Mouse (Mus musculus) CH12.LX (cell line): ENCODE measurements around the gene Prdx1. TPM values are rescaled to one million over a fixed set of nuclear protein-coding genes. Genes with fewer than 3 reads are reported as not detected.

Experiments
- DNase-seq: peaks from one replicate; pipeline ENCODE4 v3.0.0-alpha.2; 2013; ENCODE audit errors: extremely low read depth
- H3K27ac ChIP-seq: 2 replicates; pipeline ENCODE4 v1.5.1; 2012; ENCODE audit warnings: low read depth, mild to moderate bottlenecking, control low read depth, moderate library complexity; ENCODE audit not compliant: insufficient read depth
- H3K27me3 ChIP-seq: replicated peaks from 2 replicates; pipeline ENCODE3; 2012; ENCODE audit warnings: inconsistent platforms
- H3K36me3 ChIP-seq, 2 experiments: replicated peaks in 1 of 2; 2 replicates each; pipeline versions ENCODE3 to v1.6.1; 2012; ENCODE audit warnings: inconsistent platforms in 1 of 2, low read length in 1 of 2, mild to moderate bottlenecking in 1 of 2, mixed read lengths in 1 of 2, moderate library complexity in 1 of 2; ENCODE audit not compliant: control insufficient read depth in 1 of 2, insufficient read depth in 1 of 2
- H3K4me1 ChIP-seq, 2 experiments: 2 replicates each; pipeline ENCODE4 v1.6.1; 2012; ENCODE audit warnings: inconsistent platforms in 1 of 2, moderate library complexity in 1 of 2; ENCODE audit not compliant: insufficient read depth in 2 of 2, control insufficient read depth in 1 of 2
- H3K4me2 ChIP-seq: 2 replicates; pipeline ENCODE4 v1.6.1; 2012; ENCODE audit warnings: low read depth, mild to moderate bottlenecking, control low read depth; ENCODE audit not compliant: poor library complexity, insufficient read depth, severe bottlenecking
- H3K4me3 ChIP-seq, 3 experiments: fragments of 150-350 bp in 1 of 3; sonication (generic) in 1 of 3; replicated peaks in 1 of 3; 2 replicates each; pipeline versions ENCODE3 to v1.5.1; 2011 to 2012; ENCODE audit warnings: low read depth in 2 of 3, low read length in 2 of 3, mild to moderate bottlenecking in 2 of 3, moderate library complexity in 2 of 3, control low read depth in 1 of 3, improper control_type of control experiment in 1 of 3, inconsistent platforms in 1 of 3, mixed read lengths in 1 of 3; ENCODE audit not compliant: poor library complexity in 1 of 3
- H3K79me2 ChIP-seq: replicated peaks from 2 replicates; pipeline ENCODE4 v1.6.1; 2012; ENCODE audit warnings: mild to moderate bottlenecking, moderate library complexity; ENCODE audit not compliant: control insufficient read depth, poor library complexity, insufficient read depth, severe bottlenecking; ENCODE audit errors: extremely low read depth
- H3K9ac ChIP-seq: 2 replicates; pipeline ENCODE4 v1.6.1; 2012; ENCODE audit warnings: low read depth, mild to moderate bottlenecking, control low read depth, moderate library complexity; ENCODE audit not compliant: insufficient read depth
- H3K9me3 ChIP-seq: replicated peaks from 2 replicates; pipeline ENCODE3; 2012; ENCODE audit warnings: low read length, inconsistent platforms, mixed read lengths
- CTCF ChIP-seq, 2 experiments: IDR thresholded peaks in 1 of 2; conservative IDR thresholded peaks in 1 of 2; 2 replicates each; pipeline ENCODE4 v1.5.1; 2011 to 2012; ENCODE audit warnings: low read depth in 2 of 2, low read length in 2 of 2, improper control_type of control experiment in 1 of 2, inconsistent platforms in 1 of 2, mild to moderate bottlenecking in 1 of 2, moderate library complexity in 1 of 2
- ELF1 ChIP-seq: IDR thresholded peaks from 2 replicates; pipeline ENCODE4 v1.6.1; 2014; ENCODE audit warnings: low read depth, mild to moderate bottlenecking, inconsistent platforms, low read length, improper control_type of control experiment
- ETS1 ChIP-seq: conservative IDR thresholded peaks from 2 replicates; pipeline ENCODE4 v1.6.1; 2012; ENCODE audit warnings: low read depth, mild to moderate bottlenecking, inconsistent platforms, low read length, improper control_type of control experiment, moderate library complexity
- GABPA ChIP-seq: IDR thresholded peaks from 2 replicates; pipeline ENCODE4 v1.6.1; 2012; ENCODE audit warnings: low read depth, low read length, improper control_type of control experiment, inconsistent platforms; ENCODE audit not compliant: insufficient replicate concordance
- HCFC1 ChIP-seq: IDR thresholded peaks from 2 replicates; pipeline ENCODE4 v1.6.1; 2012; ENCODE audit warnings: low read depth, mild to moderate bottlenecking, inconsistent platforms, low read length, improper control_type of control experiment
- IRF4 ChIP-seq: IDR thresholded peaks from 2 replicates; pipeline ENCODE4 v1.6.1; 2014; ENCODE audit warnings: low read depth, mild to moderate bottlenecking, inconsistent platforms, low read length, improper control_type of control experiment
- JUND ChIP-seq: conservative IDR thresholded peaks from 2 replicates; pipeline ENCODE4 v1.6.1; 2011; ENCODE audit warnings: low read depth, low read length, improper control_type of control experiment
- KAT2A ChIP-seq: IDR thresholded peaks from 2 replicates; pipeline ENCODE4 v1.6.1; 2012; ENCODE audit warnings: low read length, improper control_type of control experiment, inconsistent platforms; ENCODE audit not compliant: insufficient replicate concordance
- MAZ ChIP-seq: IDR thresholded peaks from 2 replicates; pipeline ENCODE4 v1.6.1; 2012; ENCODE audit warnings: low read depth, mild to moderate bottlenecking, inconsistent platforms, low read length, improper control_type of control experiment, moderate library complexity
- NELFE ChIP-seq: IDR thresholded peaks from 2 replicates; pipeline ENCODE4 v1.6.1; 2011; ENCODE audit warnings: low read depth, low read length, improper control_type of control experiment
- NRF1 ChIP-seq: IDR thresholded peaks from 2 replicates; pipeline ENCODE4 v1.6.1; 2014; ENCODE audit warnings: low read depth, mild to moderate bottlenecking, inconsistent platforms, low read length, improper control_type of control experiment, moderate library complexity
- POLR2A ChIP-seq: IDR thresholded peaks from 2 replicates; pipeline ENCODE4 v1.6.1; 2011; ENCODE audit warnings: low read depth, mild to moderate bottlenecking, improper control_type of control experiment, low read length
- RAD21 ChIP-seq: IDR thresholded peaks from 2 replicates; pipeline ENCODE4 v1.6.1; 2011; ENCODE audit warnings: low read depth, mild to moderate bottlenecking, low read length, improper control_type of control experiment, moderate library complexity
- RCOR1 ChIP-seq: conservative IDR thresholded peaks from 2 replicates; pipeline ENCODE4 v1.6.1; 2012; ENCODE audit warnings: low read depth, mild to moderate bottlenecking, inconsistent platforms, low read length, improper control_type of control experiment
- SIN3A ChIP-seq: IDR thresholded peaks from 2 replicates; pipeline ENCODE4 v1.6.1; 2012; ENCODE audit warnings: low read length, improper control_type of control experiment, inconsistent platforms
- SMC3 ChIP-seq: IDR thresholded peaks from 2 replicates; pipeline ENCODE4 v1.6.1; 2011; ENCODE audit warnings: low read depth, low read length, improper control_type of control experiment
- TBP ChIP-seq: conservative IDR thresholded peaks from 2 replicates; pipeline ENCODE4 v1.6.1; 2011; ENCODE audit warnings: low read depth, low read length, improper control_type of control experiment
- TCF12 ChIP-seq: IDR thresholded peaks from 2 replicates; pipeline ENCODE4 v1.6.1; 2014; ENCODE audit warnings: low read depth, mild to moderate bottlenecking, inconsistent platforms, low read length, improper control_type of control experiment
- USF2 ChIP-seq: conservative IDR thresholded peaks from 2 replicates; pipeline ENCODE4 v1.6.1; 2011; ENCODE audit warnings: low read depth, low read length, improper control_type of control experiment
- ZC3H11A ChIP-seq: IDR thresholded peaks from 2 replicates; pipeline ENCODE4 v1.6.1; 2012; ENCODE audit warnings: low read depth, mild to moderate bottlenecking, inconsistent platforms, low read length, improper control_type of control experiment
- ZKSCAN1 ChIP-seq: IDR thresholded peaks from 2 replicates; pipeline ENCODE4 v1.6.1; 2012; ENCODE audit warnings: low read depth, inconsistent platforms, low read length, improper control_type of control experiment, borderline replicate concordance
- ZMIZ1 ChIP-seq: IDR thresholded peaks from 2 replicates; pipeline ENCODE4 v1.6.1; 2012; ENCODE audit warnings: low read depth, mild to moderate bottlenecking, inconsistent platforms, low read length, improper control_type of control experiment
- dilution Hi-C: fragments of 300-500 bp; cut with MboI; formaldehyde crosslinking; loops from 2 replicates; pipeline ENCODE4 v1.14.3; 2020; ENCODE audit warnings: low sequenced_read_pairs; ENCODE audit not compliant: extremely low pct_unique_long_range_greater_than_20kb, extremely low pct_ligation_motif_present
- in situ Hi-C: fragments of 300-500 bp; cut with MboI; formaldehyde crosslinking; loops from 3 replicates; pipeline ENCODE4 v1.14.3; 2019; ENCODE audit warnings: low sequenced_read_pairs, low pct_ligation_motif_present, low pct_unique_long_range_greater_than_20kb, mixed read lengths
- polyA plus RNA-seq: library from polyadenylated mRNA; unstranded; fragments of >175 nt; gene quantifications from 2 replicates; pipeline ENCODE4 v1.2.1, GENCODE M21; 2012; ENCODE audit warnings: low read depth; ENCODE audit not compliant: insufficient read length
- total RNA-seq, 2 experiments: library from RNA; depleted of rRNA; stranded (reverse); fragments of 300-350 nt in 1 of 2; fragments of >200 nt in 1 of 2; gene quantifications; 2 replicates each; pipeline ENCODE4 v1.2.3; 2012 to 2014

Gene Prdx1
- total and polyA plus RNA-seq, 3 experiments = 269 to 1,274 (median 934) TPM

DNA sequence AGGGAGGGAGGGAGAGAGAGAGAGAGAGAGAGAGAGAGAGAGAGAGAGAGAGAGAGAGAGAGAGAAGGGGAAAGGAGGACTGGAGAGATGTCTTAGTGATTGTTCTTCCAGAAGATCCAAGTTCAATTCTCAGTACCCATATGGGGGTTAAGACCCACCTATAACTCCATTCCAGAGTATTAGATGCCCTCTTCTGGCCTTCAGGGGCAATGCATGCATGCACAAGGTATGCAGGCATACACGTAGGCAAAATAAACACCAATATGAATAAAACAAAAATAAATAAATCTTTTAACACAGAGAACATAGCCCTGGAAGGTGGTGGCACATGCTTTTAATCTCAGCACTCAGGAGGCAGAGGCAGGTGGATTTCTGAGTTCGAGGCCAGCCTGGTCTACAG, 16.1 kb upstream of the Prdx1 start:
- Histone ChIP-seq H3K36me3 (no peaks in the 10 kb centered on the region), H3K27me3 (no peaks in the 10 kb centered on the region), H3K27ac (no peak overlapping the region), H3K9ac (no peak overlapping the region), H3K79me2 (no peaks in the 10 kb centered on the region), H3K9me3 (no peaks in the 10 kb centered on the region), H3K4me1 (peaks cover 9 to 24% of the 10 kb centered on the region in 2 experiments), H3K4me3 (no peak overlapping the region), H3K4me2 (no peak overlapping the region)
- DNase-seq = no peak
- in situ Hi-C loops = no loop called here
- TF ChIP-seq NELFE (no peak), MAZ (no peak), RAD21 (peak; percentile 54), ETS1 (no peak), CTCF (conservative IDR thresholded peaks at IDR 0.05 in 1 of 2, IDR thresholded peaks at IDR 0.05 in 1 of 2; ENCODE audit: low read depth in 2 of 2, low read length in 2 of 2) (peak; percentile 51 to 63; a peak in 3 of 4 replicates), ZKSCAN1 (no peak), SMC3 (peak; percentile 43; the same call in 1 of the 2 replicates)
- dilution Hi-C loops = no loop called here

DNA sequence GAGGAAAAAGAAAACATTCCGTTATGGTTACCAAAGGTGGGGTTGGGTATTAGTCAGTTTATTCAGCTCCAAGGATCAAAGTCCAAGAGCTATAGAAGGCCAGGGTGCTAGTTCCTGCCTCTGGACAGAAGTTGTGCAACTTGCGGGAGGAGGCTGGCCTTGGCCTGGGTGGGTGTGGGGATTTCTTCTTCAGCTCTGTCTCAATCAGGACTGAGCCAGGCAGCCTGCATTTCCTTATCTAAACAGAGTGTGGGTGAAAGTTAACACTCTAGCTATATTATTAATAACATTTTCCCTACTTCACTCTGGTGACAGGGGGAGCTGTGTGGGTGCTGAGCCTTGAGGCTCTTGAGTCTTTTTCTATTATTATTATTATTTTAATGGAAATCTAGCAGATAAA, 12.6 kb upstream of the Prdx1 start:
- in situ Hi-C loops (no loop called here), dilution Hi-C loops (no loop called here)
- Histone ChIP-seq H3K27me3 (no peaks in the 10 kb centered on the region), H3K9me3 (no peaks in the 10 kb centered on the region), H3K4me2 (no peak overlapping the region), H3K4me3 (no peak overlapping the region), H3K27ac (no peak overlapping the region), H3K4me1 (peaks cover 13 to 37% of the 10 kb centered on the region in 2 experiments), H3K36me3 (no peaks in the 10 kb centered on the region), H3K79me2 (no peaks in the 10 kb centered on the region), H3K9ac (no peak overlapping the region)
- DNase-seq = no peak
- TF ChIP-seq HCFC1 (no peak), RCOR1 (no peak), GABPA (no peak), TCF12 (no peak), ETS1 (no peak), ELF1 (no peak), JUND (no peak), KAT2A (no peak), IRF4 (no peak), POLR2A (no peak), ZMIZ1 (no peak), RAD21 (no peak), TBP (no peak), SIN3A (no peak), USF2 (no peak), CTCF (conservative IDR thresholded peaks at IDR 0.05 in 1 of 2, IDR thresholded peaks at IDR 0.05 in 1 of 2; ENCODE audit: low read depth in 2 of 2, low read length in 2 of 2) (no peak), ZC3H11A (no peak), NRF1 (no peak), NELFE (no peak)
